Mouse (Mus musculus): ENCODE measurements around the gene Tet2. TPM values are rescaled to one million over a fixed set of nuclear protein-coding genes. Genes with fewer than 3 reads are reported as not detected.
"Not testable (repeated sequence)": the region's sequence is repeated elsewhere in the genome, so short reads cannot be mapped to it uniquely, and the experiment has no call there.

Gene Tet2
- polyA plus RNA-seq, 1 experiment from 2014 or later: 20.0 TPM

- no peak for ATAC-seq (ENCODE audit: insufficient number of reproducible peaks, insufficient read depth, low FRiP score, low read depth)
- Histone ChIP-seq H3K4me2 (ENCODE audit: low read length) (no peak overlapping the region), H3K27me3 (ENCODE audit: control insufficient read depth, insufficient read depth, low read length) (no peaks in the 10 kb centered on the region), H3K9me3 (ENCODE audit: control insufficient read depth, low read length) (no peaks in the 10 kb centered on the region), H3K4me3 (ENCODE audit: control insufficient read depth in 1 of 2, insufficient read depth in 1 of 2, low read depth in 1 of 2, low read length in 2 of 2) (no peak overlapping the region), H3K9ac (ENCODE audit: low read length) (no peak overlapping the region), H3K4me1 (ENCODE audit: control insufficient read depth in 2 of 2, insufficient read depth in 2 of 2, low read length in 2 of 2) (peaks cover 0 to 17% of the 10 kb centered on the region in 2 experiments), H3K36me3 (ENCODE audit: control insufficient read depth, insufficient read depth, low read length) (peaks cover 6% of the 10 kb centered on the region; the same call in 1 of the 2 replicates), H3K27ac (replicated peaks in 1 of 2; ENCODE audit: control insufficient read depth in 1 of 2, insufficient read depth in 1 of 2, low read depth in 2 of 2, low read length in 2 of 2) (no peak overlapping the region; a peak in 1 of 4 replicates)
- WGBS: 59% methylated on average over 4 of the region's 4 CpGs
These were observed 4.9 kb downstream of the Tet2 start for GRCm38 (mm10) chr3:133539991-133540390.

- not testable (repeated sequence) for ATAC-seq (ENCODE audit: insufficient number of reproducible peaks, insufficient read depth, low FRiP score, low read depth); H3K36me3 ChIP-seq (ENCODE audit: control insufficient read depth, insufficient read depth, low read length)
These were observed 6.4 kb downstream of the Tet2 start for GRCm38 (mm10) chr3:133538499-133538898.

GRCm38 (mm10) chr3:133535644-133536043, 9.3 kb downstream of the Tet2 start:
- Histone ChIP-seq H3K9me3 (ENCODE audit: control insufficient read depth, low read length) (no peaks in the 10 kb centered on the region), H3K27ac (replicated peaks in 1 of 2; ENCODE audit: control insufficient read depth in 1 of 2, insufficient read depth in 1 of 2, low read depth in 2 of 2, low read length in 2 of 2) (no peak overlapping the region), H3K4me3 (ENCODE audit: control insufficient read depth in 1 of 2, insufficient read depth in 1 of 2, low read depth in 1 of 2, low read length in 2 of 2) (no peak overlapping the region), H3K27me3 (ENCODE audit: control insufficient read depth, insufficient read depth, low read length) (no peaks in the 10 kb centered on the region), H3K36me3 (ENCODE audit: control insufficient read depth, insufficient read depth, low read length) (peaks cover 6% of the 10 kb centered on the region; the same call in 1 of the 2 replicates), H3K9ac (ENCODE audit: low read length) (no peak overlapping the region), H3K4me2 (ENCODE audit: low read length) (no peak overlapping the region), H3K4me1 (ENCODE audit: control insufficient read depth in 2 of 2, insufficient read depth in 2 of 2, low read length in 2 of 2) (peaks cover 7 to 32% of the 10 kb centered on the region in 2 experiments)
- ATAC-seq (ENCODE audit: insufficient number of reproducible peaks, insufficient read depth, low FRiP score, low read depth): no peak
- 73% methylated on average over 6 of the region's 6 CpGs for WGBS

More at GRCm38 (mm10) chr3:133538499-133538898, 6.4 kb downstream of the Tet2 start:
- not testable (repeated sequence) for H3K9ac ChIP-seq (ENCODE audit: low read length); H3K27me3 ChIP-seq (ENCODE audit: control insufficient read depth, insufficient read depth, low read length); H3K9me3 ChIP-seq (ENCODE audit: control insufficient read depth, low read length); H3K27ac ChIP-seq (replicated peaks in 1 of 2; ENCODE audit: control insufficient read depth in 1 of 2, insufficient read depth in 1 of 2, low read depth in 2 of 2, low read length in 2 of 2); H3K4me3 ChIP-seq (ENCODE audit: control insufficient read depth in 1 of 2, insufficient read depth in 1 of 2, low read depth in 1 of 2, low read length in 2 of 2); H3K4me2 ChIP-seq (ENCODE audit: low read length)
- H3K4me1 ChIP-seq (ENCODE audit: control insufficient read depth in 2 of 2, insufficient read depth in 2 of 2, low read length in 2 of 2): peaks cover 5 to 27% of the 10 kb centered on the region in 2 experiments
- WGBS: 98% methylated on average over 4 of the region's 4 CpGs

- no peak overlapping the region for H3K4me2 ChIP-seq (ENCODE audit: low read length)
- 43% methylated on average over 6 of the region's 6 CpGs for WGBS
These were observed 10.9 kb downstream of the Tet2 start for GRCm38 (mm10) chr3:133534066-133534465.

GRCm38 (mm10) chr3:133533272-133533995, 11.5 kb downstream of the Tet2 start:
- no peak for ATAC-seq (ENCODE audit: insufficient number of reproducible peaks, insufficient read depth, low FRiP score, low read depth)

More at GRCm38 (mm10) chr3:133534066-133534465, 10.9 kb downstream of the Tet2 start:
- Histone ChIP-seq H3K36me3 (ENCODE audit: control insufficient read depth, insufficient read depth, low read length) (peaks cover 6% of the 10 kb centered on the region; the same call in 1 of the 2 replicates), H3K27me3 (ENCODE audit: control insufficient read depth, insufficient read depth, low read length) (no peaks in the 10 kb centered on the region), H3K4me1 (ENCODE audit: control insufficient read depth in 2 of 2, insufficient read depth in 2 of 2, low read length in 2 of 2) (peaks cover 7 to 24% of the 10 kb centered on the region in 2 experiments), H3K4me3 (ENCODE audit: control insufficient read depth in 1 of 2, insufficient read depth in 1 of 2, low read depth in 1 of 2, low read length in 2 of 2) (no peak overlapping the region), H3K9ac (ENCODE audit: low read length) (no peak overlapping the region), H3K9me3 (ENCODE audit: control insufficient read depth, low read length) (no peaks in the 10 kb centered on the region), H3K27ac (replicated peaks in 1 of 2; ENCODE audit: control insufficient read depth in 1 of 2, insufficient read depth in 1 of 2, low read depth in 2 of 2, low read length in 2 of 2) (0 out of 4 replicates have a peak overlapping the region, but pooled peaks of 1 of the 2 experiments have one; percentile 10)
- no peak for ATAC-seq (ENCODE audit: insufficient number of reproducible peaks, insufficient read depth, low FRiP score, low read depth)

GRCm38 (mm10) chr3:133532806-133533205, 12.1 kb downstream of the Tet2 start:
- Histone ChIP-seq H3K27ac (replicated peaks in 1 of 2; ENCODE audit: control insufficient read depth in 1 of 2, insufficient read depth in 1 of 2, low read depth in 2 of 2, low read length in 2 of 2) (0 out of 4 replicates have a peak overlapping the region, but pooled peaks of 1 of the 2 experiments have one; percentile 3), H3K4me1 (ENCODE audit: control insufficient read depth in 2 of 2, insufficient read depth in 2 of 2, low read length in 2 of 2) (peaks cover 7 to 24% of the 10 kb centered on the region in 2 experiments), H3K36me3 (ENCODE audit: control insufficient read depth, insufficient read depth, low read length) (0 out of 2 replicates have a peak, but pooled peaks cover 3% of the 10 kb centered on the region), H3K27me3 (ENCODE audit: control insufficient read depth, insufficient read depth, low read length) (no peaks in the 10 kb centered on the region), H3K4me2 (ENCODE audit: low read length) (no peak overlapping the region), H3K9me3 (ENCODE audit: control insufficient read depth, low read length) (no peaks in the 10 kb centered on the region), H3K4me3 (ENCODE audit: control insufficient read depth in 1 of 2, insufficient read depth in 1 of 2, low read depth in 1 of 2, low read length in 2 of 2) (no peak overlapping the region), H3K9ac (ENCODE audit: low read length) (no peak overlapping the region)
- 69% methylated on average over 3 of the region's 3 CpGs for WGBS
- no peak for ATAC-seq (ENCODE audit: insufficient number of reproducible peaks, insufficient read depth, low FRiP score, low read depth)

More at GRCm38 (mm10) chr3:133533272-133533995, 11.5 kb downstream of the Tet2 start:
- Histone ChIP-seq H3K27ac (replicated peaks in 1 of 2; ENCODE audit: control insufficient read depth in 1 of 2, insufficient read depth in 1 of 2, low read depth in 2 of 2, low read length in 2 of 2) (0 out of 4 replicates have a peak overlapping the region, but pooled peaks of 1 of the 2 experiments have one; percentile 10), H3K36me3 (ENCODE audit: control insufficient read depth, insufficient read depth, low read length) (0 out of 2 replicates have a peak, but pooled peaks cover 3% of the 10 kb centered on the region), H3K4me2 (ENCODE audit: low read length) (no peak overlapping the region), H3K9me3 (ENCODE audit: control insufficient read depth, low read length) (no peaks in the 10 kb centered on the region), H3K9ac (ENCODE audit: low read length) (no peak overlapping the region), H3K27me3 (ENCODE audit: control insufficient read depth, insufficient read depth, low read length) (no peaks in the 10 kb centered on the region), H3K4me1 (ENCODE audit: control insufficient read depth in 2 of 2, insufficient read depth in 2 of 2, low read length in 2 of 2) (peaks cover 7 to 24% of the 10 kb centered on the region in 2 experiments), H3K4me3 (ENCODE audit: control insufficient read depth in 1 of 2, insufficient read depth in 1 of 2, low read depth in 1 of 2, low read length in 2 of 2) (no peak overlapping the region)
- WGBS: 62% methylated on average over 11 of the region's 11 CpGs

GRCm38 (mm10) chr3:133532252-133532651, 12.7 kb downstream of the Tet2 start:
- Histone ChIP-seq H3K27me3 (ENCODE audit: control insufficient read depth, insufficient read depth, low read length) (no peaks in the 10 kb centered on the region), H3K4me3 (ENCODE audit: control insufficient read depth in 1 of 2, insufficient read depth in 1 of 2, low read depth in 1 of 2, low read length in 2 of 2) (no peak overlapping the region), H3K27ac (replicated peaks in 1 of 2; ENCODE audit: control insufficient read depth in 1 of 2, insufficient read depth in 1 of 2, low read depth in 2 of 2, low read length in 2 of 2) (no peak overlapping the region), H3K9ac (ENCODE audit: low read length) (no peak overlapping the region), H3K4me2 (ENCODE audit: low read length) (no peak overlapping the region), H3K4me1 (ENCODE audit: control insufficient read depth in 2 of 2, insufficient read depth in 2 of 2, low read length in 2 of 2) (peaks cover 7 to 24% of the 10 kb centered on the region in 2 experiments), H3K36me3 (ENCODE audit: control insufficient read depth, insufficient read depth, low read length) (0 out of 2 replicates have a peak, but pooled peaks cover 3% of the 10 kb centered on the region), H3K9me3 (ENCODE audit: control insufficient read depth, low read length) (no peaks in the 10 kb centered on the region)
- WGBS: 88% methylated on average over 6 of the region's 6 CpGs
- ATAC-seq (ENCODE audit: insufficient number of reproducible peaks, insufficient read depth, low FRiP score, low read depth): no peak

Measured in heart, embryonic 14.5 days (tissue).